Comparison of ENCODE assay signal across 21 mouse cellular contexts in the genomic region with DNA sequence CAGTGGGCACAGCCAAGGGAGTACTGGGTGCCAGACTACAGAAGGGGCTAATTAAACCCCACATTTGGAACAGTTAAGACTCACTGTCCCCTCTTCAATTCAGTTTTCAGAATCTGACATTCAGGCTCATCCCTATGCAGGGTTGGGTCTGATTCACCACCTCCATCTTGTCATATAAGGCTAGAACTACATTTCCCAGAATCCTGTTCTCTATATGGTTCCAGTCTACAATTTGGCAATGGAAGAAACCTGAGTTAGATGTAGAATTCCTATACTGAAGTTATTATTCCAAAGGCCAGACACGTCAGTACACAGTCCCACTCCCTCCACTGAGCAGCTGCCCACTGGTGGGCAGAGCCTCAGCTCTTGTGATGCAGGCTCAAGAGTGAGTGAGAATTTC.
A peak's percentile ranks its signal among the peaks of the same experiment; 100 is the strongest.
DNase-seq lines count a peak whose midpoint lies in the region; ATAC-seq and TF ChIP-seq lines count a peak whose summit lies in the region.
"Had no signal": no experiment of that assay in that cellular context is flagged by ENCODE, and none has a peak within 500 bp of the region (broad histone marks: within the 10 kb centered on the region; RNA-seq: fewer than 3 reads in every experiment).

No protein-coding gene starts in this region.

- in situ Hi-C loops in CH12.LX (cut with MboI; ENCODE audit: low pct_ligation_motif_present, low pct_unique_long_range_greater_than_20kb, low sequenced_read_pairs), result no loop called here

- H3K4me2 ChIP-seq in forebrain, embryonic 14.5 days (ENCODE audit: low read length), result no peak overlapping the region
- H3K4me2 ChIP-seq in forebrain, embryonic 13.5 days, result no peak overlapping the region
- H3K4me2 ChIP-seq in neural tube, embryonic 15.5 days, result no peak overlapping the region
- no peak overlapping the region for H3K4me2 ChIP-seq in CH12.LX (ENCODE audit: insufficient read depth, low read depth, poor library complexity, severe bottlenecking)
- H3K4me2 ChIP-seq: embryonic facial prominence, embryonic 12.5 days; forebrain, embryonic 15.5 days had no signal

- no peaks in the 10 kb centered on the region for H3K4me1 ChIP-seq in forebrain, embryonic 14.5 days (ENCODE audit: control insufficient read depth, insufficient read depth, low read length)
- peaks cover 5% of the 10 kb centered on the region; the same call in 1 of the 2 replicates for H3K4me1 ChIP-seq in forebrain, embryonic 13.5 days
- H3K4me1 ChIP-seq in neural tube, embryonic 15.5 days, result peaks cover 9% of the 10 kb centered on the region; the same call in 1 of the 2 replicates
- no peaks in the 10 kb centered on the region; a peak in 1 of 4 replicates for H3K4me1 ChIP-seq in CH12.LX (ENCODE audit: control insufficient read depth in 1 of 2, insufficient read depth in 2 of 2)
- H3K4me1 ChIP-seq in MEL (ENCODE audit: control insufficient read depth in 1 of 2, insufficient read depth in 2 of 2, low read length in 2 of 2), result no peaks in the 10 kb centered on the region
- H3K4me1 ChIP-seq: embryonic facial prominence, embryonic 12.5 days had no signal

- dilution Hi-C loops in CH12.LX (cut with MboI; ENCODE audit: extremely low pct_ligation_motif_present, extremely low pct_unique_long_range_greater_than_20kb, low sequenced_read_pairs), result no loop called here

- TF ChIP-seq EP300 in CH12.LX (IDR thresholded peaks at IDR 0.05; ENCODE audit: low read length), result no peak
- TF ChIP-seq EP300 in MEL (IDR thresholded peaks at IDR 0.05; ENCODE audit: low read depth in 1 of 2, low read length in 2 of 2), result no peak

- ATAC-seq in forebrain, embryonic 14.5 days, result no peak
- ATAC-seq in forebrain, embryonic 13.5 days, result no peak
- 0 out of 2 replicates have a peak, but pooled peaks have one; percentile 33 for ATAC-seq in neural tube, embryonic 15.5 days (ENCODE audit: low FRiP score)
- ATAC-seq: forebrain, embryonic 15.5 days; forebrain, postnatal 0 days had no signal

- no peak overlapping the region for H3K27ac ChIP-seq in forebrain, embryonic 14.5 days (ENCODE audit: low read depth, low read length)
- H3K27ac ChIP-seq in forebrain, embryonic 13.5 days, result no peak overlapping the region
- no peak overlapping the region for H3K27ac ChIP-seq in neural tube, embryonic 15.5 days (replicated peaks)
- H3K27ac ChIP-seq in CH12.LX (ENCODE audit: insufficient read depth, low read depth) (no peak overlapping the region), MEL (ENCODE audit: control insufficient read depth, low read depth, low read length) (no peak overlapping the region)
- H3K27ac ChIP-seq: embryonic facial prominence, embryonic 10.5 days; embryonic facial prominence, embryonic 12.5 days; forebrain, embryonic 15.5 days had no signal

- WGBS in forebrain, embryonic 14.5 days, result 78% methylated on average over 1 of the region's 1 CpGs
- WGBS in forebrain, embryonic 13.5 days, result 89% methylated on average over 1 of the region's 1 CpGs
- WGBS in neural tube, embryonic 15.5 days, result 80% methylated on average over 1 of the region's 1 CpGs

- peak; percentile 39 for DNase-seq in forebrain, embryonic 14.5 days (ENCODE audit: low spot score)
- DNase-seq in neural tube, embryonic 10.5 days (ENCODE audit: extremely low spot score, low spot score), result no peak
- DNase-seq in CH12.LX (ENCODE audit: extremely low read depth), result no peak
- no peak for DNase-seq in MEL (ENCODE audit: low read depth, low spot score)
- no peak for DNase-seq in adrenal gland, postnatal 36 days
- no peak for DNase-seq in kidney, postnatal 25 days
- DNase-seq: adrenal gland, postnatal 10 days; adrenal gland, postnatal 25 days; B cell, adult 2 months; cerebellum, adult 11-12 months; cerebellum, adult 2 months; cerebellum, adult 9-10 months; cerebellum, postnatal 10 days; cerebellum, postnatal 25 days; forebrain, postnatal 0 days had no signal

- TF ChIP-seq RAD21 in CH12.LX (IDR thresholded peaks at IDR 0.05; ENCODE audit: low read depth, low read length) (no peak), MEL (IDR thresholded peaks at IDR 0.05; ENCODE audit: low read depth, low read length) (no peak)

- no peak overlapping the region for H3K9ac ChIP-seq in forebrain, embryonic 14.5 days (ENCODE audit: low read length)
- H3K9ac ChIP-seq in forebrain, embryonic 13.5 days, result no peak overlapping the region
- H3K9ac ChIP-seq in neural tube, embryonic 15.5 days (replicated peaks), result no peak overlapping the region
- H3K9ac ChIP-seq in CH12.LX (ENCODE audit: insufficient read depth, low read depth), result no peak overlapping the region
- H3K9ac ChIP-seq in MEL (ENCODE audit: control insufficient read depth, low read depth, low read length, poor library complexity, severe bottlenecking), result no peak overlapping the region
- H3K9ac ChIP-seq: embryonic facial prominence, embryonic 12.5 days; forebrain, embryonic 15.5 days; forebrain, postnatal 0 days had no signal

- H3K79me2 ChIP-seq in CH12.LX (replicated peaks; ENCODE audit: control insufficient read depth, extremely low read depth, insufficient read depth, poor library complexity, severe bottlenecking) (no peaks in the 10 kb centered on the region), MEL (ENCODE audit: control insufficient read depth, insufficient read depth, low read length, poor library complexity) (no peaks in the 10 kb centered on the region)

- TF ChIP-seq POLR2A in CH12.LX (IDR thresholded peaks at IDR 0.05; ENCODE audit: low read depth, low read length), result no peak
- TF ChIP-seq POLR2A in MEL (IDR thresholded peaks at IDR 0.05; ENCODE audit: control insufficient read depth in 1 of 2, insufficient read depth in 1 of 2, low read depth in 1 of 2, low read length in 2 of 2, poor library complexity in 1 of 2), result no peak

- H3K27me3 ChIP-seq in forebrain, embryonic 14.5 days (replicated peaks; ENCODE audit: control insufficient read depth, insufficient read depth, low read length), result no peaks in the 10 kb centered on the region
- no peaks in the 10 kb centered on the region for H3K27me3 ChIP-seq in forebrain, embryonic 13.5 days
- no peaks in the 10 kb centered on the region for H3K27me3 ChIP-seq in neural tube, embryonic 15.5 days (replicated peaks)
- H3K27me3 ChIP-seq in CH12.LX (replicated peaks) (no peaks in the 10 kb centered on the region), MEL (ENCODE audit: control insufficient read depth in 1 of 2, insufficient read depth in 2 of 2, low read length in 2 of 2) (no peaks in the 10 kb centered on the region)
- H3K27me3 ChIP-seq: embryonic facial prominence, embryonic 12.5 days; forebrain, embryonic 15.5 days had no signal

- no peak overlapping the region for H3K4me3 ChIP-seq in forebrain, embryonic 14.5 days (ENCODE audit: low read depth, low read length)
- no peak overlapping the region for H3K4me3 ChIP-seq in forebrain, embryonic 13.5 days
- H3K4me3 ChIP-seq in neural tube, embryonic 15.5 days (replicated peaks), result no peak overlapping the region
- H3K4me3 ChIP-seq in CH12.LX (replicated peaks in 1 of 3; ENCODE audit: low read depth in 2 of 3, low read length in 2 of 3, poor library complexity in 1 of 3) (no peak overlapping the region), MEL (ENCODE audit: control insufficient read depth in 1 of 2, insufficient read depth in 1 of 2, low read depth in 2 of 2, low read length in 2 of 2) (no peak overlapping the region)
- H3K4me3 ChIP-seq: embryonic facial prominence, embryonic 10.5 days; embryonic facial prominence, embryonic 12.5 days; forebrain, embryonic 15.5 days had no signal

- H3K9me3 ChIP-seq in forebrain, embryonic 14.5 days (replicated peaks; ENCODE audit: control insufficient read depth, low read length), result no peaks in the 10 kb centered on the region
- no peaks in the 10 kb centered on the region for H3K9me3 ChIP-seq in forebrain, embryonic 13.5 days (replicated peaks)
- H3K9me3 ChIP-seq in neural tube, embryonic 15.5 days (replicated peaks), result no peaks in the 10 kb centered on the region
- no peaks in the 10 kb centered on the region for H3K9me3 ChIP-seq in CH12.LX (replicated peaks; ENCODE audit: low read length)
- H3K9me3 ChIP-seq in MEL (replicated peaks; ENCODE audit: insufficient read depth, low read length), result no peaks in the 10 kb centered on the region
- H3K9me3 ChIP-seq: embryonic facial prominence, embryonic 10.5 days; embryonic facial prominence, embryonic 12.5 days; forebrain, embryonic 15.5 days; G1E had no signal

- TF ChIP-seq CTCF in CH12.LX (conservative IDR thresholded peaks at IDR 0.05 in 1 of 2, IDR thresholded peaks at IDR 0.05 in 1 of 2; ENCODE audit: low read depth in 2 of 2, low read length in 2 of 2) (no peak), MEL (IDR thresholded peaks at IDR 0.05 in 2 of 3, conservative IDR thresholded peaks at IDR 0.05 in 1 of 3; ENCODE audit: control insufficient read depth in 1 of 3, insufficient read depth in 1 of 3, low read depth in 2 of 3, low read length in 3 of 3, poor library complexity in 1 of 3, severe bottlenecking in 1 of 3) (no peak)

- H3K36me3 ChIP-seq in forebrain, embryonic 14.5 days (ENCODE audit: control insufficient read depth, insufficient read depth, low read length), result no peaks in the 10 kb centered on the region
- no peaks in the 10 kb centered on the region for H3K36me3 ChIP-seq in forebrain, embryonic 13.5 days (ENCODE audit: poor library complexity, severe bottlenecking)
- no peaks in the 10 kb centered on the region for H3K36me3 ChIP-seq in neural tube, embryonic 15.5 days
- H3K36me3 ChIP-seq in CH12.LX (replicated peaks in 1 of 2; ENCODE audit: control insufficient read depth in 1 of 2, insufficient read depth in 1 of 2, low read length in 1 of 2) (peaks cover 76 to 87% of the 10 kb centered on the region in 2 experiments), MEL (ENCODE audit: control insufficient read depth in 1 of 2, insufficient read depth in 2 of 2, low read length in 2 of 2) (peaks cover 0 to 15% of the 10 kb centered on the region in 2 experiments; a peak in 2 of 4 replicates)
- H3K36me3 ChIP-seq: embryonic facial prominence, embryonic 10.5 days; embryonic facial prominence, embryonic 12.5 days; forebrain, embryonic 15.5 days had no signal

TF ChIP-seq in CH12.LX, 34 proteins besides CTCF, POLR2A, EP300 and RAD21:
- TF ChIP-seq GABPA (IDR thresholded peaks at IDR 0.05; ENCODE audit: insufficient replicate concordance, low read depth, low read length) (no peak), HCFC1 (IDR thresholded peaks at IDR 0.05; ENCODE audit: low read depth, low read length) (peak; percentile 45), JUND (conservative IDR thresholded peaks at IDR 0.05; ENCODE audit: low read depth, low read length) (no peak), MAZ (IDR thresholded peaks at IDR 0.05; ENCODE audit: low read depth, low read length) (no peak), BHLHE40 (IDR thresholded peaks at IDR 0.05; ENCODE audit: low read depth, low read length) (no peak)

TF ChIP-seq in MEL, 35 proteins besides CTCF, POLR2A, EP300 and RAD21:
- TF ChIP-seq RCOR1 (IDR thresholded peaks at IDR 0.05; ENCODE audit: low read depth, low read length) (no peak), HCFC1 (IDR thresholded peaks at IDR 0.05; ENCODE audit: low read depth, low read length) (peak; percentile 78)
